Mouse (Mus musculus) lung, postnatal 0 days (tissue): ENCODE measurements around the gene Rph3al.

Experiments
- CTCF ChIP-seq: IDR thresholded peaks from 2 replicates; pipeline ENCODE4 v1.5.1; 2016; ENCODE audit warnings: antibody characterized with exemption, mild to moderate bottlenecking
- EP300 ChIP-seq: IDR thresholded peaks from 2 replicates; pipeline ENCODE4 v1.6.1; 2016; ENCODE audit warnings: antibody characterized with exemption, mild to moderate bottlenecking, control low read depth

- TF ChIP-seq CTCF (no peak), EP300 (no peak)
Measured at GRCm38 (mm10) chr11:75926431-75927312, 11.6 kb downstream of the Rph3al start.
